12 mouse cellular contexts compared by ENCODE assay signal in the genomic region with DNA sequence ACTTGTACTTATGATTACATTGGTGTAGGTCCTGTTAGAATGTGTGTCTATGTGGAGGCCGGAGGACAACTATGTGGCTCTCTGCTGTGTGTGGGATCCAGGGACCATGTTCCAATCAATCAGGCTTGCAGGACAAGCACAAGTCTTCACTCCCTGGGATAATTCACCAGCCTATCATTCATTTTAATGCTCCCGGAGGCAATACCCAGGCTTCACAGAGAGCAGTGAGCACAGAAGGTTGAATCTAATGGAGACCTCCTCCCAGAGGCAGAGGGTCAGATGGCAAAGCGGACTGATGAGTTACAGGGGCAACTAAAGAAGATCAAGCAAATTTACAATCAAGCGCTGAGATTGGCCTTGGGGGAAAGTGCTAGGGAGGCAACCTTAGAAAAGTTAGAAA. TPM values are rescaled to one million over a fixed set of nuclear protein-coding genes. Genes with fewer than 3 reads are reported as not detected.
A peak's percentile ranks its signal among the peaks of the same experiment; 100 is the strongest.
DNase-seq lines count a peak whose midpoint lies in the region; ATAC-seq and TF ChIP-seq lines count a peak whose summit lies in the region.
"Had no signal": no experiment of that assay in that cellular context is flagged by ENCODE, and none has a peak within 500 bp of the region (broad histone marks: within the 10 kb centered on the region; RNA-seq: fewer than 3 reads in every experiment).

No protein-coding gene starts in this region.

- no peak overlapping the region for H3K9ac ChIP-seq in hindbrain, embryonic 13.5 days
- no peak overlapping the region for H3K9ac ChIP-seq in hindbrain, embryonic 16.5 days (ENCODE audit: low read depth, low read length)
- 0 out of 2 replicates have a peak overlapping the region, but pooled peaks have one; percentile 32 for H3K9ac ChIP-seq in midbrain, embryonic 13.5 days (replicated peaks)
- H3K9ac ChIP-seq in intestine, embryonic 14.5 days (ENCODE audit: low read length): 0 out of 2 replicates have a peak overlapping the region, but pooled peaks have one; percentile 25
- H3K9ac ChIP-seq in liver, postnatal 0 days (replicated peaks): no peak overlapping the region

- no peak for TF ChIP-seq EP300 in liver, postnatal 0 days (IDR thresholded peaks at IDR 0.05; ENCODE audit: low read depth)

- peaks cover 24% of the 10 kb centered on the region for H3K4me1 ChIP-seq in hindbrain, embryonic 13.5 days (replicated peaks)
- peaks cover 3% of the 10 kb centered on the region; the same call in 1 of the 2 replicates for H3K4me1 ChIP-seq in hindbrain, embryonic 16.5 days (ENCODE audit: control insufficient read depth, insufficient read depth, low read depth, low read length)
- H3K4me1 ChIP-seq in midbrain, embryonic 13.5 days (replicated peaks): peaks cover 12% of the 10 kb centered on the region
- peaks cover 36% of the 10 kb centered on the region for H3K4me1 ChIP-seq in midbrain, embryonic 10.5 days
- H3K4me1 ChIP-seq in intestine, embryonic 14.5 days (replicated peaks; ENCODE audit: control insufficient read depth, insufficient read depth, low read length): peaks cover 26% of the 10 kb centered on the region
- peaks cover 5% of the 10 kb centered on the region for H3K4me1 ChIP-seq in liver, postnatal 0 days (ENCODE audit: insufficient read depth)

- H3K27ac ChIP-seq in hindbrain, embryonic 13.5 days: no peak overlapping the region
- no peak overlapping the region for H3K27ac ChIP-seq in hindbrain, embryonic 16.5 days (ENCODE audit: low read depth, low read length)
- no peak overlapping the region for H3K27ac ChIP-seq in midbrain, embryonic 13.5 days
- H3K27ac ChIP-seq in midbrain, embryonic 10.5 days (replicated peaks): no peak overlapping the region
- H3K27ac ChIP-seq in intestine, embryonic 14.5 days (ENCODE audit: low read depth): no peak overlapping the region
- 0 out of 2 replicates have a peak overlapping the region, but pooled peaks have one; percentile 31 for H3K27ac ChIP-seq in liver, postnatal 0 days (ENCODE audit: low read depth)

- H3K27me3 ChIP-seq in hindbrain, embryonic 13.5 days: no peaks in the 10 kb centered on the region
- H3K27me3 ChIP-seq in hindbrain, embryonic 16.5 days (replicated peaks; ENCODE audit: control insufficient read depth, insufficient read depth, low read length): no peaks in the 10 kb centered on the region
- no peaks in the 10 kb centered on the region for H3K27me3 ChIP-seq in midbrain, embryonic 13.5 days
- H3K27me3 ChIP-seq in midbrain, embryonic 10.5 days (ENCODE audit: low read depth, poor library complexity, severe bottlenecking): peaks cover 7% of the 10 kb centered on the region
- H3K27me3 ChIP-seq in intestine, embryonic 14.5 days (replicated peaks; ENCODE audit: control insufficient read depth, insufficient read depth, low read length): no peaks in the 10 kb centered on the region
- H3K27me3 ChIP-seq in liver, postnatal 0 days (ENCODE audit: insufficient read depth, low read length): no peaks in the 10 kb centered on the region
- H3K27me3 ChIP-seq: megakaryocyte, embryonic 14.5 days had no signal

- no peaks in the 10 kb centered on the region for H3K9me3 ChIP-seq in hindbrain, embryonic 13.5 days
- H3K9me3 ChIP-seq in hindbrain, embryonic 16.5 days (ENCODE audit: control insufficient read depth, low read length): no peaks in the 10 kb centered on the region
- H3K9me3 ChIP-seq in midbrain, embryonic 13.5 days: no peaks in the 10 kb centered on the region
- no peaks in the 10 kb centered on the region for H3K9me3 ChIP-seq in midbrain, embryonic 10.5 days (replicated peaks)
- H3K9me3 ChIP-seq in intestine, embryonic 14.5 days (ENCODE audit: control insufficient read depth, low read length): no peaks in the 10 kb centered on the region
- no peaks in the 10 kb centered on the region for H3K9me3 ChIP-seq in liver, postnatal 0 days (ENCODE audit: low read length)

- no peak for DNase-seq in midbrain, embryonic 10.5 days (ENCODE audit: low spot score)
- no peak for DNase-seq in intestine, embryonic 14.5 days (ENCODE audit: low spot score)
- DNase-seq in liver, postnatal 0 days: no peak
- DNase-seq in cerebellum, postnatal 4 days (ENCODE audit: low spot score in 2 of 2): no peak
- no peak for DNase-seq in spleen, postnatal 14 days (ENCODE audit: low spot score in 2 of 2)
- DNase-seq: cerebellum, postnatal 14 days; kidney, postnatal 25 days; thymus, adult 18-20 months had no signal

- H3K36me3 ChIP-seq in hindbrain, embryonic 13.5 days: no peaks in the 10 kb centered on the region
- no peaks in the 10 kb centered on the region for H3K36me3 ChIP-seq in hindbrain, embryonic 16.5 days (ENCODE audit: control insufficient read depth, insufficient read depth, low read length)
- H3K36me3 ChIP-seq in midbrain, embryonic 13.5 days: no peaks in the 10 kb centered on the region
- H3K36me3 ChIP-seq in midbrain, embryonic 10.5 days: no peaks in the 10 kb centered on the region
- no peaks in the 10 kb centered on the region; the same call in 1 of the 2 replicates for H3K36me3 ChIP-seq in intestine, embryonic 14.5 days (ENCODE audit: control insufficient read depth, insufficient read depth, low read length)
- 0 out of 2 replicates have a peak, but pooled peaks cover 5% of the 10 kb centered on the region for H3K36me3 ChIP-seq in liver, postnatal 0 days (replicated peaks; ENCODE audit: insufficient read depth, low read length)

- TF ChIP-seq CTCF in liver, postnatal 0 days (IDR thresholded peaks at IDR 0.05; ENCODE audit: low read depth): no peak

- no peak overlapping the region for H3K4me3 ChIP-seq in hindbrain, embryonic 13.5 days
- H3K4me3 ChIP-seq in hindbrain, embryonic 16.5 days (ENCODE audit: low read length): no peak overlapping the region
- no peak overlapping the region for H3K4me3 ChIP-seq in midbrain, embryonic 13.5 days (replicated peaks)
- no peak overlapping the region for H3K4me3 ChIP-seq in midbrain, embryonic 10.5 days
- no peak overlapping the region for H3K4me3 ChIP-seq in intestine, embryonic 14.5 days (ENCODE audit: low read depth, low read length)
- no peak overlapping the region for H3K4me3 ChIP-seq in liver, postnatal 0 days (ENCODE audit: low read depth, low read length)
- H3K4me3 ChIP-seq: megakaryocyte, embryonic 14.5 days had no signal

- peak overlapping the region; percentile 5 for H3K4me2 ChIP-seq in hindbrain, embryonic 13.5 days
- H3K4me2 ChIP-seq in hindbrain, embryonic 16.5 days (ENCODE audit: low read length): no peak overlapping the region
- no peak overlapping the region for H3K4me2 ChIP-seq in midbrain, embryonic 13.5 days (replicated peaks)
- peak overlapping the region; percentile 47 for H3K4me2 ChIP-seq in intestine, embryonic 14.5 days (ENCODE audit: low read length)
- peak overlapping the region; percentile 0; the same call in 1 of the 2 replicates for H3K4me2 ChIP-seq in liver, postnatal 0 days (ENCODE audit: low read depth, low read length)

- WGBS in hindbrain, embryonic 13.5 days: 72% methylated on average over 4 of the region's 4 CpGs
- WGBS in hindbrain, embryonic 16.5 days: 73% methylated on average over 4 of the region's 4 CpGs
- 80% methylated on average over 4 of the region's 4 CpGs for WGBS in midbrain, embryonic 13.5 days
- WGBS in midbrain, embryonic 10.5 days: 80% methylated on average over 4 of the region's 4 CpGs
- WGBS in intestine, embryonic 14.5 days: 62% methylated on average over 4 of the region's 4 CpGs
- WGBS in liver, postnatal 0 days (ENCODE audit: insufficient replicate concordance): 78% methylated on average over 4 of the region's 4 CpGs

- no peak for ATAC-seq in hindbrain, embryonic 13.5 days (ENCODE audit: low FRiP score)
- no peak for ATAC-seq in hindbrain, embryonic 16.5 days
- ATAC-seq in midbrain, embryonic 13.5 days: no peak
- no peak for ATAC-seq in intestine, embryonic 14.5 days (replicated peaks; ENCODE audit: low FRiP score, low TSS enrichment, low read depth)
- no peak for ATAC-seq in liver, postnatal 0 days

RNA-seq across cellular contexts. Expression of a gene that starts 8.7 kb away (rescaled TPM):
- 41.8 and 50.5 TPM in 2 replicates for polyA plus RNA-seq in hindbrain, embryonic 13.5 days (2015; fragmentation: Nextera tagmentation; extraction: Ambion mirVana)
- polyA plus RNA-seq in hindbrain, embryonic 16.5 days (2015; fragmentation: Nextera tagmentation; extraction: Ambion mirVana): 58.5 and 58.6 TPM in 2 replicates
- 37.8 and 40.7 TPM in 2 replicates for polyA plus RNA-seq in midbrain, embryonic 13.5 days (2015; fragmentation: Nextera tagmentation; extraction: Ambion mirVana)
- 26.7 and 33.6 TPM in 2 replicates for polyA plus RNA-seq in midbrain, embryonic 10.5 days (2016; fragmentation: Nextera tagmentation; extraction: Ambion mirVana)
- polyA plus RNA-seq in intestine, embryonic 14.5 days (2014; fragmentation: Nextera tagmentation; extraction: Ambion mirVana): 32.5 and 32.7 TPM in 2 replicates
- 7.6 and 8.3 TPM in 2 replicates for polyA plus RNA-seq in liver, postnatal 0 days (2015; fragmentation: Nextera tagmentation; extraction: Ambion mirVana)

RNA-seq across cellular contexts. Expression of a gene that starts 11.3 kb away (rescaled TPM):
- polyA plus RNA-seq in hindbrain, embryonic 13.5 days (2015; fragmentation: Nextera tagmentation; extraction: Ambion mirVana): 3.3 and 3.7 TPM in 2 replicates
- 2.6 and 3.4 TPM in 2 replicates for polyA plus RNA-seq in hindbrain, embryonic 16.5 days (2015; fragmentation: Nextera tagmentation; extraction: Ambion mirVana)
- polyA plus RNA-seq in midbrain, embryonic 13.5 days (2015; fragmentation: Nextera tagmentation; extraction: Ambion mirVana): 3.9 TPM in 2 replicates
- 0.94 and 2.1 TPM in 2 replicates for polyA plus RNA-seq in midbrain, embryonic 10.5 days (2016; fragmentation: Nextera tagmentation; extraction: Ambion mirVana)
- 0.38 and 0.75 TPM in 2 replicates for polyA plus RNA-seq in intestine, embryonic 14.5 days (2014; fragmentation: Nextera tagmentation; extraction: Ambion mirVana)
- polyA plus RNA-seq in liver, postnatal 0 days (2015; fragmentation: Nextera tagmentation; extraction: Ambion mirVana): not detected in 2 replicates

RNA-seq across cellular contexts. Expression of a gene that starts 16.7 kb away (rescaled TPM):
- 74.9 and 81.9 TPM in 2 replicates for polyA plus RNA-seq in hindbrain, embryonic 13.5 days (2015; fragmentation: Nextera tagmentation; extraction: Ambion mirVana)
- 63.6 and 69.4 TPM in 2 replicates for polyA plus RNA-seq in hindbrain, embryonic 16.5 days (2015; fragmentation: Nextera tagmentation; extraction: Ambion mirVana)
- polyA plus RNA-seq in midbrain, embryonic 13.5 days (2015; fragmentation: Nextera tagmentation; extraction: Ambion mirVana): 78.5 and 84.5 TPM in 2 replicates
- polyA plus RNA-seq in midbrain, embryonic 10.5 days (2016; fragmentation: Nextera tagmentation; extraction: Ambion mirVana): 119 and 132 TPM in 2 replicates
- 83.8 and 85.2 TPM in 2 replicates for polyA plus RNA-seq in intestine, embryonic 14.5 days (2014; fragmentation: Nextera tagmentation; extraction: Ambion mirVana)
- 49.5 and 53.7 TPM in 2 replicates for polyA plus RNA-seq in liver, postnatal 0 days (2015; fragmentation: Nextera tagmentation; extraction: Ambion mirVana)

RNA-seq across cellular contexts. Expression of a gene that starts 25.6 kb away (rescaled TPM):
- polyA plus RNA-seq in hindbrain, embryonic 13.5 days (2015; fragmentation: Nextera tagmentation; extraction: Ambion mirVana): 14.5 and 16.4 TPM in 2 replicates
- polyA plus RNA-seq in hindbrain, embryonic 16.5 days (2015; fragmentation: Nextera tagmentation; extraction: Ambion mirVana): 20.2 and 20.9 TPM in 2 replicates
- polyA plus RNA-seq in midbrain, embryonic 13.5 days (2015; fragmentation: Nextera tagmentation; extraction: Ambion mirVana): 16.5 and 16.6 TPM in 2 replicates
- polyA plus RNA-seq in midbrain, embryonic 10.5 days (2016; fragmentation: Nextera tagmentation; extraction: Ambion mirVana): 25.6 and 27.9 TPM in 2 replicates
- 32.9 and 35.6 TPM in 2 replicates for polyA plus RNA-seq in intestine, embryonic 14.5 days (2014; fragmentation: Nextera tagmentation; extraction: Ambion mirVana)
- 85.3 and 95.9 TPM in 2 replicates for polyA plus RNA-seq in liver, postnatal 0 days (2015; fragmentation: Nextera tagmentation; extraction: Ambion mirVana)

RNA-seq across cellular contexts. Expression of a gene that starts 27.5 kb away (rescaled TPM):
- 54.2 and 54.4 TPM in 2 replicates for polyA plus RNA-seq in hindbrain, embryonic 13.5 days (2015; fragmentation: Nextera tagmentation; extraction: Ambion mirVana)
- 50.8 and 56.9 TPM in 2 replicates for polyA plus RNA-seq in hindbrain, embryonic 16.5 days (2015; fragmentation: Nextera tagmentation; extraction: Ambion mirVana)
- 48.0 and 52.6 TPM in 2 replicates for polyA plus RNA-seq in midbrain, embryonic 13.5 days (2015; fragmentation: Nextera tagmentation; extraction: Ambion mirVana)
- polyA plus RNA-seq in midbrain, embryonic 10.5 days (2016; fragmentation: Nextera tagmentation; extraction: Ambion mirVana): 59.2 and 59.8 TPM in 2 replicates
- 71.1 and 74.8 TPM in 2 replicates for polyA plus RNA-seq in intestine, embryonic 14.5 days (2014; fragmentation: Nextera tagmentation; extraction: Ambion mirVana)
- polyA plus RNA-seq in liver, postnatal 0 days (2015; fragmentation: Nextera tagmentation; extraction: Ambion mirVana): 34.6 and 34.7 TPM in 2 replicates

Comparison
In these comparisons a context has a peak if more than half of its experiments do, and no peak if none do; other contexts are left out.
1. H3K4me2 ChIP-seq: peak in hindbrain, embryonic 13.5 days (single experiment), intestine, embryonic 14.5 days (single experiment) and liver, postnatal 0 days (single experiment); none in hindbrain, embryonic 16.5 days (single experiment) and midbrain, embryonic 13.5 days (single experiment).
2. H3K9ac ChIP-seq: peak in midbrain, embryonic 13.5 days (single experiment) and intestine, embryonic 14.5 days (single experiment); none in hindbrain, embryonic 13.5 days (single experiment), hindbrain, embryonic 16.5 days (single experiment) and liver, postnatal 0 days (single experiment).